Mouse (Mus musculus) ovary, postnatal 10 days (tissue): ENCODE results near the gene Mapk9.

Experiments
- DNase-seq: peaks from one replicate; pipeline ENCODE4 v3.0.0; 2022; ENCODE audit warnings: low spot score

Mapk9 gene

DNA sequence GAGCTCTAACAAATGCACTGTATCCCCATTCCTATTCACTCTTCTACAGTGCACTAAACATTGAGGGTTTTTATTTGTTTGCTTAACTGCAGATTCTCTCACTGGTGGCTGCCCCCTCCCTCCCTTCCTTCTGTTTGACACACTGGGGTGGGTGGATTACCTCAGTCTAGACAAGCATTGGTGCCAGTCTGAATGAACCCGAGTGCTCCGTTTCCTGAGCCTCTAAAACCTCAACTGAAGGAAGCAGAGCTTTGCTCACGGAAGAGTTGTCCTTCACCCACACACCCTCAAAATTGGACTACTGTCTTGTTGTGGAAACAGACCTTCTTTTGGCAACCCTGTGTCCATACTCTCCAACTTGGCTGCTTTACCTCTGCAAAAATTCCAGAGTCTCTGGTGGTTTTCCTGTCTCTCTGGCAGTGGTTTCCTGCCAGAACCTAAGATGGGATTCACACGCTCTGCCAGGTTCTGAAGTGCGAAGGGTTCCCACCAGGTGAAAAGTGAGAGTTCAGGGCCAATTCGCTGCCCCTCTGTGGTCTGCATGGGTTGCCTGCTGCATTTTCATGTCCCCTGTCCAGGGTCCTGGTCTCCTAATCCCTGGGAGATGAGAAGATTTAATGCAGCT is 49.5 kb downstream of the Mapk9 start:
- DNase-seq: no peak

DNA sequence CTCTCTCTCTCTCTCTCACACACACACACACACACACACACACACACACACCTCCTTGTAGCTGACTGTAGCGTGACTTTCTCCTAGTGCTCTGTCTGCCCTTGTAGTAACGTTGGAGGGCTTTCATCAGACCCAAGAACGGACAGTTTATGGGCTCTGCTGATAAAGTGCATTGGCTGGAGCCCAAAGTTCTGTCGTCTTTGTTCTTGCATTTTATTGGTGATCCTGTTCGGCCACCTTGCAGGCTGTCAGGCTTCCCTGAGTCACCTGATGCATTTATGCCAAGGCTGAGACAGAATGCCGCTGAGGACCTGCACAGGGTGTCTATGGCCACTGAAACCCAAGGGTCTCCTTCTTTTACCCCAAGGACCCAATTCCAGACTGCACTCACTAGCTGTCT is 53.5 kb downstream of the Mapk9 start:
- DNase-seq: no peak

- no peak for DNase-seq
These were observed 54.6 kb downstream of the Mapk9 start for GRCm38 (mm10) chr11:49900962-49901658.

GRCm38 (mm10) chr11:49901659-49902458 is 55.3 kb downstream of the Mapk9 start, which contains the start of gene Rasgef1c:
Gene Rasgef1c, plus strand, starts transcription at chr11:49901835.
- peak; percentile 43 for DNase-seq

GRCm38 (mm10) chr11:49903333-49903732 is 56.8 kb downstream of the Mapk9 start:
- peak; percentile 72 for DNase-seq

DNA sequence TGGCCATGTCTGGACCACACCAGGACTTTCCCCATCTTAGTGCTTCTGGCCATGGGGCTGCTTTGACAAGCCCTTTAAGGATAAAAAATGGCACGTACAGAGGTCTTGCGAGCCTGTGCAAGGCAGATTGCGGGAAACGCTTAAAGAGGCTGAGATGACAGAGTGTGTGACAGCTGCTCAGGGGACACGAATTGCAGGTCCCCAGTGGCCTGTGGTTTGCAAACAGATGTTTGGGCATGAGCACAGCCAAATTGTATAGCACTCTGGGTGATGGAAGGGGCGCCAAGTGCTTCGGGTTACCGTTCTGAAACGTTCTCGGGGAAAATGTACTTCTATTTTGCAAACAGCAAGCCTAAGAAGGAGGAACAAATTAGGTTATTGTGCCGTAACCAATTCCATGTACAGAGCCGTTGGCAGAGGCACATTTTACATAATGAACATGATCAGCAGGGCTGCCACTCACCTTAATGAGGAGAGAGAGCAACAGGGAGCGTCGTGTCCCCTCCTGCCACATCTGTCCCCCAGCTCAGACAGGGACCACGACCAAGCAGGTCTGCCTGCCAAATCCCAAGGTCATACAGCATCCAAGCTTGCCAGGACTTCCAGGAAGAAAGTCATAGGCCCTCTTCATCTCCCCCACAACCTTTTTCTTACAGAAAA is 72.1 kb downstream of the Mapk9 start:
- DNase-seq: no peak

- no peak for DNase-seq
These were observed 72.8 kb downstream of the Mapk9 start for GRCm38 (mm10) chr11:49919304-49919703.

GRCm38 (mm10) chr11:49923539-49923938 is 77.0 kb downstream of the Mapk9 start:
- DNase-seq: no peak

DNA sequence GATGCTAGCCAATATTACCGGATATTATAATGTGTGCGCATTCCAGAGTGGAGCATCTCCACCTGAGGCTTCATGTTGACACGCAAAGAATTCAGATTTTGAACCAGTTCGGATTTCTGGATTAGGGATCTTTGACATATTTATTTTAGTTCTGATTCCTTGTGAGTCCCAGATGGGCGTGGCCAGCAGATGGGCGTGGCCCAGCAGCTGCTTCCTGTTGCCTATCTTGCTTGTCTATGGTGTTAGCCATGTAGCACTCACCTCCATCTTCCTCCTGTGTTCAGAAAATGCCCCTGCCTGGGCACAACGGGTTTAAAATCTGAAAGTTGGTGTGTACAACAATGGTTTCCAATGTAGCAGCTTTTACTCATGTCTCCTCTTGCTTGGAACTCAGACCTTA is 79.6 kb downstream of the Mapk9 start:
- DNase-seq: no peak

- no peak for DNase-seq
These were observed 80.6 kb downstream of the Mapk9 start for GRCm38 (mm10) chr11:49927169-49927568.

DNA sequence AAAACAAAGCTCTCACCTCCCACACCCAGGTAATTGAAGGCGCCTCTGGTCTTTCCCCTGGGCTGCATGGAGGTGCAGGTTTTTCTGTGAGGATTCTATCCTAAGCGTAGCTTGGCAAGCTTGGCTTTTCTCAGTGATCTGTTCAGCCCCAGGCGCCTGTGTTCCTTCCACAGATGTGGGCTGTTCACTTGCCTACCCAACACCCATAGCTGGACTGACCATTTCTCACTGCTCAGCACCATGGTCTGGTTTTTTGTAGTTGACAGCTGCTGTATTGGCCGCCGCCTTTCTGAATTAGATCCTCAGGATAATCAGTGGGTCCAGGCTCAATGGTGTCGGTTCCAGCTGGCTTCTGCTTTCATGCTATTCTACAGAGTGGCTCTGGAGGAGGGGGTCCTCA is 81.1 kb downstream of the Mapk9 start:
- DNase-seq: no peak

- DNase-seq: no peak
These were observed 84.6 kb downstream of the Mapk9 start for GRCm38 (mm10) chr11:49931037-49931625.

DNA sequence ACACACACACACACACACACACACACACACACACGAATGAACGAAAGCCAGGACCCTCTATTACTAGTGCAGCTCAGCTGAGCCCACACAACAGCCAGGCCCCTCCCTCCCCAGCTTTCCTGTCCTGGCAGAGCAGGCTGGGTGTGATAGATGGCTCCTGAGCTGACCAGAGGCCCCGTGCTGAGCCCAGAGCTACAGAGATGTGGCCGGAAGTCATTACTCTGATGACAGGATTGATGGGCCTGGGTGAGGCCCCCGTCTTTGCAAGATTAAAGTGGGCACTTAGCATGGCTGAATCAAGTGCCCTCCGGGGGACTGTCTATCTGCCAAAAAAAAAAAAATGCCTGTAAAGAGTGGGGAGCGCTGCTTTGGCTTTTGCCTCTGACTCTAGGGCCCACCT is 85.3 kb downstream of the Mapk9 start:
- DNase-seq: no peak

DNA sequence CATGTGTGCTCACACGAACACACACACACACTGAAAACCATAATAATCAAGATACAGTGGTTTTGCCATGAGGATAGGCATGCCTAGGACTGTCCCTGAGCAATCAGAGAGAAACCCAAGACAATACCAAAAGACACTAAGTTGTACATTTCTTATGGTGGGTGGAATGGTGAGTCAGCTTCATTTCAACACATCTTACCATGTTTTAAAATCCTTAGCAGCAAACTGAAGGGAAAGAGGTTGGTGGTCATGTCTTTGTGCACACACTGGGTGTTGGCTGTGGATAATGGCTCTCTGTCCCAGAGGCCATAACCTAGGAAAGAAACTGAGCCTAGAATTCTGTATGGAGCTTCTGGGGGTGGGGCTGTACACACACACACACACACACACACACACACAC is 87.3 kb downstream of the Mapk9 start:
- DNase-seq: no peak

DNA sequence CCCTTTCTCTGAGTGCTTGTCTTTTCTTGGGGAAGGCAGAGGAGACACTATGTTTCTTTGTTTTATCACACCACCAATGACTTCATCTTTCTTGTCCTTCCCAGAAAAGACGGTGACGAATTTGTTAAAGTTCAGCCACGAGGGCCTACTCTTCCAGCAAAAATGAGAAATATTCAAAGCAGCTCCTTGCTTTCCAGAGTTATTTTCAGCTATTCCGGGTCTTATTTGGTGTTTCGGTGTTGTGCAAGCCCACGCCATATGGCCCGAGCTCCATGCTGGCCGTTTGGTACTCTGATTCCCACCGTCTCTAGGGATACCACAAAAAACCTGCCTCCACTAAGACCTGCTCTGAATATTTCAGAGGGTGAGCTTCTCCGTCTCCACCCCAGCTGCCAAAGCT is 87.8 kb downstream of the Mapk9 start:
- no peak for DNase-seq
